ENCODE assay signal across 8 mouse cellular contexts in the genomic region with DNA sequence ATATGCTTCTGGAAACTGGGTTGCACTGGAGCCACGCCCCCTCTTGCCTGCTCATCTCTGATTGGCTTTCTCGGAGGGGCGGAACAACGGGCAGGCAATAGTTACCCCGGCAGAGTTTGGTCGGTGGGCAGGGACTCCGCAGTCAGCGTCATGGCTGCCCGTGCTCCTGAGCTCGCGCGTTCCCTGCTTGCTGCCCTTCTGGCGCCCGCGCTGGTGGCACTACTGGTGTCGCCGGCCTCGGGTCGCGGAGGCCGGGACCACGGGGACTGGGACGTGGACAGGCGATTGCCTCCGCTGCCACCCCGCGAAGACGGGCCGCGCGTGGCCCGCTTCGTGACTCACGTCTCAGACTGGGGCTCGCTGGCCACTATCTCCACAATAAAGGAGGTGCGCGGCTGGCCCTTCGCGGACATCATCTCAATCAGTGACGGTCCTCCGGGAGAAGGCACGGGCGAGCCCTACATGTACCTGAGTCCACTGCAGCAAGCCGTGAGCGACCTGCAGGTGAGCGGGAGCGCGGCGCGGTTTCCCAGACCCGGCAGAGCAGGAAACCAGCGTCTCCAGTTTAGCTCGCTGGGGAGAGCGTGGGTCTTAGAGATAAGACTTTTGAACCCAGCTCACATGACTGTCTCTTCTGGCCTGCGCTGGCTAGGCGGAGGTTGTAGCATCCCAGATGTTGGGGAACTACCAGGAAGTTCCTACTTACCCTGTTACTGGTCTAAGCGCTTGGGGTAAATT. TPM values are rescaled to one million over a fixed set of nuclear protein-coding genes. Genes with fewer than 3 reads are reported as not detected.
DNase-seq lines count a peak whose midpoint lies in the region; ATAC-seq and TF ChIP-seq lines count a peak whose summit lies in the region.

A gene (plus strand): TSS at position 112 of the 738 bp plus-strand sequence.

- H3K79me2 ChIP-seq in C2C12 (ENCODE audit: control insufficient read depth, insufficient read depth): no peaks in the 10 kb centered on the region

- H3K9me3 ChIP-seq in erythroblast, embryonic 14.5 days (ENCODE audit: control insufficient read depth, low read length): peaks cover 11% of the 10 kb centered on the region
- H3K9me3 ChIP-seq in heart, embryonic 12.5 days (replicated peaks): no peaks in the 10 kb centered on the region
- H3K9me3 ChIP-seq in liver, embryonic 12.5 days (replicated peaks): 0 out of 2 replicates have a peak, but pooled peaks cover 5% of the 10 kb centered on the region
- no peaks in the 10 kb centered on the region for H3K9me3 ChIP-seq in stomach, embryonic 15.5 days

- H3K4me3 ChIP-seq in C2C12 (ENCODE audit: insufficient read depth, poor library complexity, severe bottlenecking): peak within 1 kb of the TSS; percentile 48
- H3K4me3 ChIP-seq in erythroblast, embryonic 14.5 days (replicated peaks): peak within 1 kb of the TSS; percentile 100
- H3K4me3 ChIP-seq in heart, embryonic 12.5 days: peak within 1 kb of the TSS; percentile 64
- peak within 1 kb of the TSS; percentile 84 for H3K4me3 ChIP-seq in liver, embryonic 12.5 days
- H3K4me3 ChIP-seq in stomach, embryonic 15.5 days (replicated peaks): peak within 1 kb of the TSS; percentile 85

- peak; percentile 66; the same call in 1 of the 2 replicates for TF ChIP-seq POLR2A in brain, embryonic 14.5 days (IDR thresholded peaks at IDR 0.05; ENCODE audit: borderline replicate concordance, extremely low read depth, insufficient read depth, insufficient read length, poor library complexity, severe bottlenecking)

- H3K79me3 ChIP-seq in C2C12 (ENCODE audit: low read depth): no peaks in the 10 kb centered on the region

- WGBS in heart, embryonic 12.5 days: under 1% methylated on average over 57 of the region's 57 CpGs
- under 1% methylated on average over 57 of the region's 57 CpGs for WGBS in liver, embryonic 12.5 days (ENCODE audit: insufficient replicate concordance)
- under 1% methylated on average over 57 of the region's 57 CpGs for WGBS in stomach, embryonic 15.5 days

- TF ChIP-seq CTCF in C2C12 (IDR thresholded peaks at IDR 0.05; ENCODE audit: control insufficient read depth, insufficient read depth, insufficient read length): no peak
- no peak for TF ChIP-seq CTCF in brain, embryonic 14.5 days (IDR thresholded peaks at IDR 0.05; ENCODE audit: borderline replicate concordance, extremely low read depth, insufficient read depth, insufficient read length)

- H3K4me1 ChIP-seq in erythroblast, embryonic 14.5 days (ENCODE audit: control insufficient read depth): peaks cover 58% of the 10 kb centered on the region
- peaks cover 25% of the 10 kb centered on the region for H3K4me1 ChIP-seq in heart, embryonic 12.5 days (replicated peaks)
- peaks cover 58% of the 10 kb centered on the region for H3K4me1 ChIP-seq in liver, embryonic 12.5 days
- peaks cover 21% of the 10 kb centered on the region for H3K4me1 ChIP-seq in stomach, embryonic 15.5 days

- peak within 1 kb of the TSS; percentile 75 for H3K9ac ChIP-seq in heart, embryonic 12.5 days
- H3K9ac ChIP-seq in liver, embryonic 12.5 days: peak within 1 kb of the TSS; percentile 94
- peak within 1 kb of the TSS; percentile 78 for H3K9ac ChIP-seq in stomach, embryonic 15.5 days

- peak; percentile 97 for ATAC-seq in heart, embryonic 12.5 days (ENCODE audit: insufficient number of reproducible peaks, low FRiP score)
- ATAC-seq in liver, embryonic 12.5 days: peak; percentile 89
- ATAC-seq in stomach, embryonic 15.5 days (ENCODE audit: insufficient read depth, low FRiP score, low read depth): peak; percentile 96

- no peaks in the 10 kb centered on the region for H3K36me3 ChIP-seq in C2C12 (ENCODE audit: control insufficient read depth, insufficient read depth)
- peaks cover 47% of the 10 kb centered on the region for H3K36me3 ChIP-seq in erythroblast, embryonic 14.5 days (ENCODE audit: control insufficient read depth)
- no peaks in the 10 kb centered on the region for H3K36me3 ChIP-seq in heart, embryonic 12.5 days
- peaks cover 23% of the 10 kb centered on the region for H3K36me3 ChIP-seq in liver, embryonic 12.5 days
- H3K36me3 ChIP-seq in stomach, embryonic 15.5 days: no peaks in the 10 kb centered on the region

- peak; percentile 97 for DNase-seq in brain, embryonic 14.5 days (ENCODE audit: low read depth)
- DNase-seq in kidney, postnatal 10 days: peak; percentile 96
- peak; percentile 86 to 90 for DNase-seq in natural killer cell, adult 2 months (ENCODE audit: low spot score in 2 of 2)

- peak within 1 kb of the TSS; percentile 52 for H3K27ac ChIP-seq in heart, embryonic 12.5 days (ENCODE audit: poor library complexity, severe bottlenecking)
- peak within 1 kb of the TSS; percentile 93 for H3K27ac ChIP-seq in liver, embryonic 12.5 days
- H3K27ac ChIP-seq in stomach, embryonic 15.5 days: peak within 1 kb of the TSS; percentile 62

- H3K27me3 ChIP-seq in C2C12 (ENCODE audit: control insufficient read depth, insufficient read depth, insufficient read length): no peaks in the 10 kb centered on the region
- peaks cover 5% of the 10 kb centered on the region; the same call in 1 of the 2 replicates for H3K27me3 ChIP-seq in erythroblast, embryonic 14.5 days (ENCODE audit: control insufficient read depth)
- H3K27me3 ChIP-seq in heart, embryonic 12.5 days (replicated peaks): peaks cover 4% of the 10 kb centered on the region; the same call in 1 of the 2 replicates
- H3K27me3 ChIP-seq in liver, embryonic 12.5 days (replicated peaks): no peaks in the 10 kb centered on the region
- no peaks in the 10 kb centered on the region for H3K27me3 ChIP-seq in stomach, embryonic 15.5 days (replicated peaks)

- H3K4me2 ChIP-seq in heart, embryonic 12.5 days: peak within 1 kb of the TSS; percentile 84
- peak within 1 kb of the TSS; percentile 84 for H3K4me2 ChIP-seq in liver, embryonic 12.5 days
- H3K4me2 ChIP-seq in stomach, embryonic 15.5 days: peak within 1 kb of the TSS; percentile 89

- peak within 1 kb of the TSS; percentile 71 for H3ac ChIP-seq in C2C12 (ENCODE audit: control insufficient read depth, insufficient read length, low read depth)

TF ChIP-seq in C2C12, 6 proteins besides CTCF, POLR2A, EP300 and RAD21:
- TF ChIP-seq USF1 (IDR thresholded peaks at IDR 0.05; ENCODE audit: low read depth): no peak
- TF ChIP-seq MAX (IDR thresholded peaks at IDR 0.05): peak; percentile 63
- TF ChIP-seq CEBPB (IDR thresholded peaks at IDR 0.05; ENCODE audit: low read depth): no peak
- no peak for TF ChIP-seq MYOG (IDR thresholded peaks at IDR 0.05; ENCODE audit: control insufficient read depth, extremely low read depth, insufficient read length)

RNA-seq across cellular contexts. Expression of the gene that starts here (rescaled TPM):
- 21.2 TPM for polyA plus RNA-seq in C2C12 (2012; fragmentation: generic; extraction: Trizol)
- polyA plus RNA-seq in brain, embryonic 14.5 days (2012; rRNA removed): 12.4 and 12.8 TPM in 2 replicates
- 49.2 and 54.6 TPM in 2 replicates for polyA plus RNA-seq in erythroblast, embryonic 14.5 days (2012)
- polyA plus RNA-seq in heart, embryonic 12.5 days (2016; fragmentation: Nextera tagmentation; extraction: Ambion mirVana): 94.9 and 109 TPM in 2 replicates
- polyA plus RNA-seq in liver, embryonic 12.5 days (2016; fragmentation: Nextera tagmentation; extraction: Ambion mirVana): 299 and 300 TPM in 2 replicates
- 107 and 111 TPM in 2 replicates for polyA plus RNA-seq in stomach, embryonic 15.5 days (2015; fragmentation: Nextera tagmentation; extraction: Ambion mirVana)

Comparison
In these comparisons a context has a peak if more than half of its experiments do, and no peak if none do; other contexts are left out.
1. Peak in every context shown above with its lines: DNase-seq, ATAC-seq, H3K4me3 ChIP-seq and H3K27ac ChIP-seq.
2. H3K4me3 ChIP-seq: peak in every context shown above with its lines; median percentile 100 in erythroblast, embryonic 14.5 days; 85 in stomach, embryonic 15.5 days; 84 in liver, embryonic 12.5 days; 64 in heart, embryonic 12.5 days; 48 in C2C12.